Comparison of ENCODE assay signal across 12 mouse cellular contexts in genomic region chr11:106814601-106815320, GRCm38 (mm10). TPM values are rescaled to one million over a fixed set of nuclear protein-coding genes. Genes with fewer than 3 reads are reported as not detected.
A peak's percentile ranks its signal among the peaks of the same experiment; 100 is the strongest.
DNase-seq lines count a peak whose midpoint lies in the region; ATAC-seq and TF ChIP-seq lines count a peak whose summit lies in the region.
"Had no signal": no experiment of that assay in that cellular context is flagged by ENCODE, and none has a peak within 500 bp of the region (broad histone marks: within the 10 kb centered on the region; RNA-seq: fewer than 3 reads in every experiment).

No protein-coding gene starts in this region.

- H3K36me3 ChIP-seq in liver, postnatal 0 days (replicated peaks; ENCODE audit: insufficient read depth, low read length): peaks cover 72% of the 10 kb centered on the region
- peaks cover 100% of the 10 kb centered on the region for H3K36me3 ChIP-seq in liver, embryonic 12.5 days
- H3K36me3 ChIP-seq in embryonic facial prominence, embryonic 10.5 days (replicated peaks): peaks cover 100% of the 10 kb centered on the region
- H3K36me3 ChIP-seq in limb, embryonic 10.5 days: peaks cover 100% of the 10 kb centered on the region

- WGBS in liver, postnatal 0 days (ENCODE audit: insufficient replicate concordance): 76% methylated on average over 14 of the region's 14 CpGs
- WGBS in liver, embryonic 12.5 days (ENCODE audit: insufficient replicate concordance): 80% methylated on average over 14 of the region's 14 CpGs
- 61% methylated on average over 14 of the region's 14 CpGs for WGBS in embryonic facial prominence, embryonic 10.5 days
- WGBS in limb, embryonic 10.5 days: 78% methylated on average over 14 of the region's 14 CpGs

- no peaks in the 10 kb centered on the region for H3K9me3 ChIP-seq in liver, postnatal 0 days (ENCODE audit: low read length)
- no peaks in the 10 kb centered on the region for H3K9me3 ChIP-seq in liver, embryonic 12.5 days (replicated peaks)
- no peaks in the 10 kb centered on the region for H3K9me3 ChIP-seq in embryonic facial prominence, embryonic 10.5 days
- H3K9me3 ChIP-seq in limb, embryonic 10.5 days (replicated peaks): no peaks in the 10 kb centered on the region
- H3K9me3 ChIP-seq: embryonic facial prominence, embryonic 15.5 days; heart, embryonic 12.5 days; stomach, embryonic 15.5 days had no signal

- no peak for ATAC-seq in liver, postnatal 0 days
- no peak for ATAC-seq in liver, embryonic 12.5 days

- no peak for DNase-seq in gastrocnemius, adult 2 months
- DNase-seq in gastrocnemius, adult 8-10 months (ENCODE audit: low spot score in 2 of 2): no peak
- DNase-seq in liver, postnatal 0 days: no peak
- DNase-seq in embryonic facial prominence, embryonic 10.5 days (ENCODE audit: low spot score): peak; percentile 24
- no peak for DNase-seq in limb, embryonic 10.5 days (ENCODE audit: low spot score)
- DNase-seq in urinary bladder, postnatal 4 days (ENCODE audit: low spot score in 2 of 2): no peak
- no peak for DNase-seq in heart, postnatal 10 days
- DNase-seq: lung, adult 2 months had no signal

- H3K4me2 ChIP-seq in liver, postnatal 0 days (ENCODE audit: low read depth, low read length): no peak overlapping the region
- H3K4me2 ChIP-seq in liver, embryonic 12.5 days: no peak overlapping the region
- H3K4me2 ChIP-seq: embryonic facial prominence, embryonic 15.5 days; heart, embryonic 12.5 days; stomach, embryonic 15.5 days had no signal

- no peaks in the 10 kb centered on the region for H3K27me3 ChIP-seq in liver, postnatal 0 days (ENCODE audit: insufficient read depth, low read length)
- H3K27me3 ChIP-seq in liver, embryonic 12.5 days (replicated peaks): no peaks in the 10 kb centered on the region
- no peaks in the 10 kb centered on the region for H3K27me3 ChIP-seq in embryonic facial prominence, embryonic 10.5 days (replicated peaks; ENCODE audit: low read depth, poor library complexity, severe bottlenecking)
- H3K27me3 ChIP-seq in limb, embryonic 10.5 days (ENCODE audit: low read depth, poor library complexity, severe bottlenecking): no peaks in the 10 kb centered on the region
- H3K27me3 ChIP-seq: embryonic facial prominence, embryonic 15.5 days; heart, embryonic 12.5 days; stomach, embryonic 15.5 days had no signal

- TF ChIP-seq CTCF in gastrocnemius, adult 2 months (IDR thresholded peaks at IDR 0.05): no peak
- no peak for TF ChIP-seq CTCF in liver, postnatal 0 days (IDR thresholded peaks at IDR 0.05; ENCODE audit: low read depth)

- peak overlapping the region; percentile 3; the same call in 1 of the 2 replicates for H3K27ac ChIP-seq in gastrocnemius, adult 2 months
- H3K27ac ChIP-seq in liver, postnatal 0 days (ENCODE audit: low read depth): 0 out of 2 replicates have a peak overlapping the region, but pooled peaks have one; percentile 22
- no peak overlapping the region for H3K27ac ChIP-seq in liver, embryonic 12.5 days
- no peak overlapping the region for H3K27ac ChIP-seq in embryonic facial prominence, embryonic 10.5 days (replicated peaks)
- peak overlapping the region; percentile 14; the same call in 1 of the 2 replicates for H3K27ac ChIP-seq in limb, embryonic 10.5 days
- H3K27ac ChIP-seq: embryonic facial prominence, embryonic 15.5 days; stomach, embryonic 15.5 days had no signal

- intact Hi-C loops in gastrocnemius, adult 2 months (cut with DNase I): no loop called here
- intact Hi-C loops in heart, postnatal 10 days (cut with DNase I): no loop called here

- peaks cover 18% of the 10 kb centered on the region; the same call in 1 of the 2 replicates for H3K4me1 ChIP-seq in liver, postnatal 0 days (ENCODE audit: insufficient read depth)
- H3K4me1 ChIP-seq in liver, embryonic 12.5 days: no peaks in the 10 kb centered on the region
- H3K4me1 ChIP-seq in embryonic facial prominence, embryonic 10.5 days: peaks cover 14% of the 10 kb centered on the region
- H3K4me1 ChIP-seq in limb, embryonic 10.5 days: no peaks in the 10 kb centered on the region
- H3K4me1 ChIP-seq: stomach, embryonic 15.5 days had no signal

- no peak overlapping the region for H3K9ac ChIP-seq in liver, postnatal 0 days (replicated peaks)
- no peak overlapping the region for H3K9ac ChIP-seq in liver, embryonic 12.5 days
- H3K9ac ChIP-seq: embryonic facial prominence, embryonic 15.5 days; heart, embryonic 12.5 days; stomach, embryonic 15.5 days had no signal

- H3K4me3 ChIP-seq in gastrocnemius, adult 2 months: no peak overlapping the region
- H3K4me3 ChIP-seq in liver, postnatal 0 days (ENCODE audit: low read depth, low read length): no peak overlapping the region
- H3K4me3 ChIP-seq in liver, embryonic 12.5 days: no peak overlapping the region
- H3K4me3 ChIP-seq in embryonic facial prominence, embryonic 10.5 days: no peak overlapping the region
- H3K4me3 ChIP-seq in limb, embryonic 10.5 days: no peak overlapping the region
- H3K4me3 ChIP-seq: embryonic facial prominence, embryonic 15.5 days; heart, embryonic 12.5 days; stomach, embryonic 15.5 days had no signal

- TF ChIP-seq EP300 in liver, postnatal 0 days (IDR thresholded peaks at IDR 0.05; ENCODE audit: low read depth): no peak

RNA-seq across cellular contexts. Expression of gene Cep95, which starts 25.7 kb away (rescaled TPM):
- total RNA-seq in gastrocnemius, adult 2 months (2021): 1 to 10 TPM; 3.7 to 5.6 TPM
- 1 to 10 TPM; 2.5 to 5.0 (median 3.4) TPM for total RNA-seq in gastrocnemius, adult 8-10 months (2022)
- polyA plus RNA-seq in liver, postnatal 0 days (2015; fragmentation: Nextera tagmentation; extraction: Ambion mirVana): 4.6 and 5.1 TPM in 2 replicates
- 12.6 and 12.7 TPM in 2 replicates for polyA plus RNA-seq in liver, embryonic 12.5 days (2016; fragmentation: Nextera tagmentation; extraction: Ambion mirVana)
- 17.6 and 19.7 TPM in 2 replicates for polyA plus RNA-seq in embryonic facial prominence, embryonic 10.5 days (2016; fragmentation: Nextera tagmentation; extraction: Ambion mirVana)
- polyA plus RNA-seq in limb, embryonic 10.5 days (2016; fragmentation: Nextera tagmentation; extraction: Ambion mirVana): 18.0 and 19.0 TPM in 2 replicates
- total RNA-seq in heart, postnatal 10 days (2021): 10 to 100 TPM in 1 of 2 experiments, 1 to 10 TPM in 1; 7.7 to 10.5 TPM

RNA-seq across cellular contexts. Expression of gene Ddx5, which starts 25.8 kb away (rescaled TPM):
- 100 to 1,000 TPM; 261 to 265 TPM for total RNA-seq in gastrocnemius, adult 2 months (2021)
- 100 to 1,000 TPM; 190 to 257 (median 232) TPM for total RNA-seq in gastrocnemius, adult 8-10 months (2022)
- 114 and 115 TPM in 2 replicates for polyA plus RNA-seq in liver, postnatal 0 days (2015; fragmentation: Nextera tagmentation; extraction: Ambion mirVana)
- polyA plus RNA-seq in liver, embryonic 12.5 days (2016; fragmentation: Nextera tagmentation; extraction: Ambion mirVana): 174 and 177 TPM in 2 replicates
- polyA plus RNA-seq in embryonic facial prominence, embryonic 10.5 days (2016; fragmentation: Nextera tagmentation; extraction: Ambion mirVana): 312 and 326 TPM in 2 replicates
- polyA plus RNA-seq in limb, embryonic 10.5 days (2016; fragmentation: Nextera tagmentation; extraction: Ambion mirVana): 319 and 354 TPM in 2 replicates
- 100 to 1,000 TPM; 513 to 524 TPM for total RNA-seq in heart, postnatal 10 days (2021)

RNA-seq across cellular contexts. Expression of gene Polg2, which starts 35.4 kb away (rescaled TPM):
- total RNA-seq in gastrocnemius, adult 2 months (2021): 1 to 10 TPM; 2.4 to 3.3 TPM
- total RNA-seq in gastrocnemius, adult 8-10 months (2022): 1 to 10 TPM; 2.3 to 3.5 (median 3.0) TPM
- 7.9 and 8.4 TPM in 2 replicates for polyA plus RNA-seq in liver, postnatal 0 days (2015; fragmentation: Nextera tagmentation; extraction: Ambion mirVana)
- 7.0 and 7.3 TPM in 2 replicates for polyA plus RNA-seq in liver, embryonic 12.5 days (2016; fragmentation: Nextera tagmentation; extraction: Ambion mirVana)
- 9.9 and 11.2 TPM in 2 replicates for polyA plus RNA-seq in embryonic facial prominence, embryonic 10.5 days (2016; fragmentation: Nextera tagmentation; extraction: Ambion mirVana)
- 10.7 and 11.2 TPM in 2 replicates for polyA plus RNA-seq in limb, embryonic 10.5 days (2016; fragmentation: Nextera tagmentation; extraction: Ambion mirVana)
- 1 to 10 TPM; 3.7 to 4.3 TPM for total RNA-seq in heart, postnatal 10 days (2021)

Comparison
In these comparisons a context has a peak if more than half of its experiments do, and no peak if none do; other contexts are left out.
1. H3K27ac ChIP-seq: peak in gastrocnemius, adult 2 months (single experiment), liver, postnatal 0 days (single experiment) and limb, embryonic 10.5 days (single experiment); none in liver, embryonic 12.5 days (single experiment) and embryonic facial prominence, embryonic 10.5 days (single experiment).